Mouse (Mus musculus): ENCODE measurements around the gene Bahcc1.

The Bahcc1 gene

DNA sequence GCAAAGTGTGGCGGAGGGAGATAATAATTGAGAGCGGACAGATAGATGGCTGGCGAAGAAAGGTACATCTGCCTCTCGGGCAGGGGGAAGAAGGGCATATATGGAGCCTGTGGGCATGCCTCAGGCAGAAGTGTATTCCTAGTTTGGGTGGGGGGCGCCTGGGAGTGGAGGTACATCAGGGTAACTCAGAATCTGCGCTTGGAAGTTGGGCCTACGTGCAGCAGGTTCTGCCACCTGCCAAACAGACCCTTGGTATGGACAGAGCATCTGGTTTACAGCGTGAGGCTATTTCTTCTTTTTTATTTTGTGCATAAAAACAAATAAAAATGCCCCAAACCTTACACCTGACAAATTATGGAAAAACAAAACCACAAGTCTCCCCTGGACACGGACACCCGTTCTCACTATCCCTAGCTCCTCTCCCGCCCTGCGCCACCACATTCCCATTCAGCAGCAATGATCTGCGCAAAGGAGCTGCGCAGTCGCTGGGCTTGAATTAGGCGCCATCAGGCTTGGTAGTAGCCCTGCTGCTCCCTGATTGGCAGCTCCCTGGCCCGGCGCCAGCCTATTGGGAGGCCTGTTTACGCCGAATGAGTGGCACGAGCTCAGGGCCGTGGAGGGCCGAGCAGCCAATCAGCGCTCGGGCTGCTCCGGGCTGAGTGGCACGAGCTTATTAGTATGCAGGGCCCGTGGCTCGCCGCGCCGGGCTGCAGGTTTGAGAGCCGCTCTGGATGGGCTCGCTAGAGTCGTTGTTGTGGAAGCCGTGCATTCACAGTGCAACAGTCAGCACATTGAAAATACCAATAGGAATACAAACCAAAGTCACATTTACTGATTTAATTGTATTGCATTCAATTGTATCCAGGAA lies at the start of gene Bahcc1:
TSS of gene Bahcc1 (plus strand) at position 718 of the 868 bp plus-strand sequence.
- DNase-seq, result peak; percentile 96 to 97

DNA sequence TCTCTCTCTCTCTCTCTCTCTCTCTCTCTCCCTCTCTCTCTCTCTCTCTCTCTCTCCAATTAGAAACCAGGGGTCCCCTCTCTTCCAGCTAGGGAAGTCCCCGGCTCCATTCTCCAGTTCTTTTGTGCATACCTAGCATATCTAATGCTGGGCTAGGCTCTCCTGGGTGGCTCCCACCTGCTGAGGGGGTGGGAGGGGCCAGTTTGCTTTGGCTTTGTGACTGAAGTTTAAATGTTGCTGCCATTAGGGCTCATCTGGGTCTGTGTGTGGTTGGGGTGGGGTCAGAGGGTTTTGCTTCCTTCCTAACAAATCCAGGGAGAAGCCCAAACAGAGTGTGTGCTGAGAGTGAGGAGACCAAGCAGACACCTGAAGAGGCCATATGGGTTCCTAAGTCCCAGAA lies 49.6 kb upstream of the Bahcc1 start:
- no peak for DNase-seq

- no peak for DNase-seq
Observed at GRCm38 (mm10) chr11:120183708-120184107, 49.0 kb upstream of the Bahcc1 start.

DNA sequence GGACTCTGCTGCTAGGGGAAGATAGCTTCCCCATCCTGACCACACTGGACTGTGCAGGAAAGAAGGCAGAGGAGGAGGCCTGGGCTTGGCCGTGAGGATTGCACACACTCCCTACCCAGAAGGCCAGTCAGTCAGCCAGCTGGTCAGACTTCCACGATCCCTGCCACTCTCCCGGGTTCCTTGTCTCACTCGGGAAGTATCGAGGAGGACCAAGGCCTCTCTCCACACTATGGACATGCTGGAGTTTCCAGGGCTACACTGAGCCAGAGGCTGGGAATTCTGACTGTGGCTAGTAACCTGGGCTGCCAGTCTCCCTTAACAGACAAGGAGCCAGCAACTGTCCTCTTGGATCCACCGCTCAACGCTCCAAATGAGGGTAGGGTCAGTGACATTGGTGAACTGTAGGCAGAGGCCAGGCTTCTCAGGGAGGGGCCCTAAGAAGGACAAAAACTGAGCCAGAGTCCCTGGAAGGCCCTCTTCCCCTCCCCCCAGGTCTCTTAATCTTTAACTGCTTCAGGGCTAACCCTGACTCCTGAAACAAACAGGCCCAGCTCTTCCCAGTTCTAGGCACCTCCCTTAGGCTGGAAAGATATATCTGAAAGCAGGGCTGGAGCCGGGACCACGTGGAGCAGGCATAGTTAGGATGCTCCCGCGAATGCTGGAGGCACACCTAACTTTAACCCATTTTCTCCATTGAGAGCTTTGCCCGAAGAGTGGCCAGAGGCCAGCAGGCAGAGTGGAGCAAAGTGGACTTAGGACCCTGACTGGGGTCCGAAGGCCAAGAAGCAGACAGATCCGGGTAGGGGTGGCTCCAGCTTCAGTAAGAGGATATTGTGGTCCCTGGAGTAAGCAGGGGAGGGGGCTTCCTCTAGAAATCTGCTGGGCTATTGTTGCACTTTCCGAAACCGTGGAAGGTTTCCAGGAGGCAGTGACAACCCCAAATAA lies 48.1 kb upstream of the Bahcc1 start:
- no peak for DNase-seq

- DNase-seq, result no peak
Observed at GRCm38 (mm10) chr11:120185316-120186141, 47.2 kb upstream of the Bahcc1 start.

- no peak for DNase-seq
Observed at GRCm38 (mm10) chr11:120186145-120186740, 46.5 kb upstream of the Bahcc1 start.

DNA sequence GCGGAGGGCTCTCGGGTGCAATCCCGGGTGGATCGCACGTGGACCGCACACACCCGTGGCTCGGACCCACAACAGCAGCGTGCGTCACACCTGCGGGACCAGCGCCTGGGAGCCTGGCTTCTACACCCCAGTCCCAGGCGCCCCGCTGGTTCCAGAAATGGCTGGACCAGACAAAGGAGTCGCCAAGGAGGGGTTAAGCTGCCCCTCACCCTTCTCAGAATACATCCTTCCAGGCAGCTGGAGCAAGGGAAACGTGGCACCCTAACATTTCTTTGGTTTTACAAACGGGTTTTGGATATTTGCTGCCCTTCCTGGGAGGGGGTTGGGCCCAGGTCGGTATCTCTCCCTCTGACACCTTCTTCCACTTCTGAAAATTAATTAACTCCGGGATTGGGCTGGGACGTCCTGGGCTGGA lies 45.9 kb upstream of the Bahcc1 start:
- no peak for DNase-seq

DNA sequence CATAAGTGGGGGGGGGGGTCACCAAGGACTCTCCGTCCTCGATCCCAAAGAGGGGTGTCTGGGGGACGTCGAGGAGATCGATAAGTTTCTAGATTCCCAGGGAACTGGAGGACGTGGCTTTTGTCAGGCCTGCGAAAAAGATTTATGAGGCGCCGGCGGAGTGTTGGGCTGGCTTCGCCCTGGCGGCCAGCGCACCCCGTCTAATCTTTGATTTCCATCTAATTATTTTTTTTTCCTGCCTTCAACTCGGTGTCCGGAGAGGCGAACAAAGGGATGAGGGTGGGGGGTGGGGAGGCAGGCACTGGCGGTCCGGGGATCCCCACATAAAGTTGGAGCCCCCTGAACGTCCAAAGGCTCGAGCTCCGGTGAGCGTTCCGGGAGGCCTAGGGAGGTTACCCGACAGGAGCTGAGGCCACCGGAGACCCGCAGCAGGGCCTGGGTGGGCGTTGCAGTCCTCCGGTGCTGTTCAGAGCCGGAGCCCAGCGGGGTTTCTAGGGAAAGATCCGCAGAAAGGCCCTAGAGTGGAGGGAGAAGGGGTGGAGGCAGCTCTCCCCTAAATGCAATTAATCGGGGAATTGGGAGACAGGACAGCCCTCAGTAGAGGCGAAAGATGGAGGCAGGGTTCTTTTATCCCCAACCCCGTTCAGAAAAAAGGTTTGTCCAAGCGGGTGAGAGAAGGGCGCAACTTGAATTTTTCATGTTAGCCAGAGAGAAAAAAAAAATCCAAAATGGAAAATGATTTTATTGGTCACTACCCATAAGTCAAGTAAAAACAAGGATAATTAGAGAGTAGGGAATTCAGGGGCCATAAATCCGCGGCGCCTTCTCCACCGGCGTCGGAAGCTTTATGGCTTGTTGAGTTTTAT lies 45.3 kb upstream of the Bahcc1 start:
- DNase-seq, result no peak

DNA sequence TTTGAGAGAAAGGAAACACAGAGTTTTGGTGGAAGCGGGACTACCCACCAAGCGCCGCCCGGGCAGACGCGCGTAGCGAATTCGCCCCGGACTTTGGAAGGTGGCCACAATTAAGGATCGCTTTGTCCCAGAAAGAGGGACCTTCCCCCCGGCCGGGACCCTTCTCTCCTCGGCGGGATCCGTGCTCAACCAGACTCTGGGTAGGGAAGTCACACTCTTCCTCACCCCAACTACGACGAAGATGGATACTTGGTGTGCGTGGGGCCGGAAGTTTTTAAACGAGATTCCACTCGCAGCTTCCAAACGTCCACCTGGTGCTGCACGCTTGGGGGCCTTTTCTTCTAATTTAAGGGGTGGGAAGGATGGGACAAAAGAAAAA lies 44.7 kb upstream of the Bahcc1 start:
- DNase-seq, result no peak

GRCm38 (mm10) chr11:120188481-120189441 lies 44.0 kb upstream of the Bahcc1 start:
- no peak for DNase-seq

DNA sequence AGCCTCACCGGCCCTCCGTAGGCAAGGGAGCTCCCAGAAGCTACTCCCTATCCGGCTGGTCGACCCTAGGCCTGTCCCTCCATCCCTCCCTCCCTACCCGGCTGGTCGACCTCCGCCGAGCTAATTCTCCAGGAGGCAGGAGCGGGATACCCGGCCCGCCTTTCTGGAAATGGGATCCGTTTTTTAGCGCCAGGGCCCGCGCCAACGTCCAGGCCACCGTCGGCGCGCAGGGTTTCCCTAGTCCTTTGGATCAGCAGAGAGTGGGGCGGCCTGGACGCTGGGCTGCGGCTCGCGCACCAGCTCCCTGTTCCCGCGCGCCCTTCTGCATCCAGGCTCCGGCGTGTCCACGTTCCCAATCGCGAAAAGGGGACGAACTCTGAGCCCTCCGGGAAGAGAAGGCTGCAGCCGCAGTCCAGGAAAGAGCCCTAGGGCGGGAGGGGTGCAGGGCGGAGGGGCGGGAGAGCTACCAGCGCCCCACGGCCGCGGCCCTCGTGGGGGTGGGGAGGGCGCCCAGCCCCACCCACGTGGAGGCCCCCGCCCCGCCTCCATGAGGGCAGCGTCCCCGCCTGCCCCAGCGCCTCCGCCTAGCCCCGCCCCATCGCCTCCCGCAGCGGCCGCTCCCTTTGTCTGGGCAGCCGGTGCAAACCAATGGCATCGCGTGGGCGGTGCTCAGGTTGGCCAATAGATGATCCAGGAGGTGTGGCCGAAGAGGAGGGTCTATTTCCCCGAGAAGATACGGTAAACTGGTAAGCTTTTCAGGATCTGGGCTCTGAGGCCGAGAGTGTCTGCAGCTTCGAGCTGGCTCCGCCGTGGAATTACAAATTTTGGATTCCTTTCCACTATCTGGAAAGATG lies 43.1 kb upstream of the Bahcc1 start:
- peak; percentile 97 for DNase-seq

DNA sequence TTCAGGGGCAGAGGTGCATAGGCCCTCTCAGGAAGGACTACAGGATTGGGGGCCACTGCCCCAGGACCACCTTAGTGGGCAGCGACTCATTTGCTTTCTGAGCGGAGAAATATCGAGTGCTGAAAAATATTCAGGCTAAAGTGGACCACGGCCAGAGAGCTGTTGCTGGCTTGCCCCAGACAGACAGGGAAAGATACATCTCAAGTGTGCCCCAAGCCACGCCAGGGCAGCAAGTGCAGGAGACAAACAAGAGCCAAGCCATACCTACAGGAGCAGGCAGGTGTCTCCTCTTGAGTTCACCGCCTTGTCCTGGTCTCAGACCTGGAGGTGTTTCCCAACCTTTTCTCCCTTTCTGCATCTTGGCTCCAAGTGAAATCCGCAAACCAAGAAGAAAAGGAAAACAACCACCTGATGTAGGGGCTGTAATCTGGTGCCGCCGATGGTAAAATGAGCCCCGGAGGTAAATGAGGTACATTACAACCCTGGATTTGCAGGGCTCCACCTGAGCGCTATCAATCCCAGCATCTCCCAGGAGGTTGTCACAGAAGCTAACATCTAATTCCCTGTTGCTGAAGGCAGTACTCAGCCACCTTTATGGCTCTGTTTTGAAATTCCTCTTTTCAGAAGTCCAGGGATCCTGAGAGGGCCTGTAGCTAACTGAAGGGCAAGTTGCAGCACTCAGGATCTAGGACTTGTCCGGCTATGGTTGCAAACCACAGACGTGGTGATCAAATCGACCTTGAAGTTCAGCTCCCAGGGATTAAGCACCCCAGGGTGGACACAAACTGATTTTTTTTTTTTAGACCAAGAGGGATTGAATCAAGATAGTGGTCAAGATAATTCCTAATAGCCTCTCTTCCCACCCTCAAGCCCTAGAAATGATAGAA lies 42.0 kb upstream of the Bahcc1 start:
- no peak for DNase-seq

DNA sequence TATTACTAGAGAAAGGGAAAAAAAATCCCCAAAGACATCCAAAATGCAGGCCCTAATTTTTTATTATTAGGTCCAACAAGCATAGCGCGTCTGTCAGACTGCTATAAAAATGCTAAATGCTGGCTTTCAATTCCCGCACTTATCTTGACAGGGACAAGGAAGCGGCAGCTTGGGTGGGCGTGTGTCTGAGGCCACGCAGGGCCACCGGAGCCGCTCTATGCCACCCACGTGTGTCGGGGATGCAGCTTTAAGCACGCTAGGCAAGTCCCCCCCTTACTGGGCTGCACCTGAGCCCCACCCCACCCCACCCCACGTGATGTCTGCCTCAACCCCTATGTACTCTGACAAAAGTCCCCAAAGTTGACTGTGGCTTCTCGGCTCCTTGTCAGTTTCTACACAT lies 33.9 kb upstream of the Bahcc1 start:
- no peak for DNase-seq

- no peak for DNase-seq
Observed at GRCm38 (mm10) chr11:120199766-120200165, 33.0 kb upstream of the Bahcc1 start.

GRCm38 (mm10) chr11:120200621-120201020 lies 32.1 kb upstream of the Bahcc1 start:
- DNase-seq, result no peak

GRCm38 (mm10) chr11:120204200-120204599 lies 28.5 kb upstream of the Bahcc1 start:
- DNase-seq, result no peak

DNA sequence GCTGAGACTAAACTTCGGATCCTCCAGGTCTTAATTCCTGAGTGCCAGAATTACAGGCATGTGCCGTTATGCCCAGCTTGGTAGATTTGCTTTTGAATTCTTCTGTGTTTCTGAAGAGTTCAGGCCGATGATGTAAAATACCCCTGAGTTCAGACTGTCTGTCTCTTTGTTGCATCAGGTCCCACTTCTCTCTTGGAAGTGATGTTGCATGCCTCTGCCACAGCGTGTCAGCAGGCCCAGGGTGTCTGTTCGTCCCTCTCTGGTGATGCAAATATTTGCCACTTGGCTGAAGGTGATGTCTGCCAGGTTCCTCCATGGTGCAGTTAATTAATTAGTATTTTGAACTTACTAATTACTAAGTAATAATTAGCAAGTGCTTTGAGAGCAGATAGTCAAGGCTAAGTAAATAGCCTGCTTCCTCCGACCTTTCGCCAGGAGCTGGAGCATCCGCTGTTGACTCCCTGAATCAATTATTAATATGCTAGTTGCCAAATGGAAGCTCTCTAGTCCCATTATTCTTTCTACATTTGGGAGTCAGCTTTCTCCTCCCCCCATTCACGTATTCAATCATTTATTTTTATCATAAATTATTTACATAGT lies 26.6 kb upstream of the Bahcc1 start:
- no peak for DNase-seq

- no peak for DNase-seq
Observed at GRCm38 (mm10) chr11:120206669-120207090, 26.1 kb upstream of the Bahcc1 start.

Measured in thymus, adult 18-20 months (tissue).